Mouse (Mus musculus) kidney, embryonic 16.5 days (tissue): ENCODE data around the gene Rbm26. TPM values are rescaled to one million over a fixed set of nuclear protein-coding genes. Genes with fewer than 3 reads are reported as not detected.

Source experiments
- ATAC-seq: fragments of 200-750 bp; cut with Nextera tagmentation; 2 replicates; pipeline ENCODE4 v1.8.0; 2017; ENCODE audit warnings: moderate TSS enrichment; ENCODE audit not compliant: low FRiP score, low TSS enrichment
- H3K27ac ChIP-seq: fragments of 300-500 bp; sonication (generic); 2 replicates; pipeline ENCODE4 v1.5.1; 2014; ENCODE audit warnings: low read length
- H3K27me3 ChIP-seq: fragments of 300-500 bp; sonication (generic); 2 replicates; pipeline ENCODE4 v1.6.1; 2014; ENCODE audit warnings: low read length, control low read depth, mixed read lengths; ENCODE audit not compliant: insufficient read depth
- H3K36me3 ChIP-seq: fragments of 300-500 bp; sonication (generic); 2 replicates; pipeline ENCODE4 v1.6.1; 2014; ENCODE audit warnings: low read length, control low read depth, mixed read lengths; ENCODE audit not compliant: insufficient read depth
- H3K4me1 ChIP-seq: fragments of 300-500 bp; sonication (generic); 2 replicates; pipeline ENCODE4 v1.6.1; 2014; ENCODE audit warnings: low read length, control low read depth, mixed read lengths; ENCODE audit not compliant: insufficient read depth
- H3K4me2 ChIP-seq: fragments of 300-500 bp; sonication (generic); replicated peaks from 2 replicates; pipeline ENCODE4 v1.6.1; 2014; ENCODE audit warnings: low read depth, low read length
- H3K4me3 ChIP-seq: fragments of 300-500 bp; sonication (generic); 2 replicates; pipeline ENCODE4 v1.5.1; 2014; ENCODE audit warnings: mild to moderate bottlenecking, low read length
- H3K9ac ChIP-seq: fragments of 300-500 bp; sonication (generic); replicated peaks from 2 replicates; pipeline ENCODE4 v1.6.1; 2014; ENCODE audit warnings: low read length
- H3K9me3 ChIP-seq: fragments of 300-500 bp; sonication (generic); 2 replicates; pipeline ENCODE4 v1.6.1; 2016; ENCODE audit warnings: low read length, control low read depth
- WGBS: fragments of 180-500 bp; shearing (Covaris S2); extraction: QIAGEN DNeasy Blood & Tissue Kit; methylation state at CpG from one replicate; pipeline ENCODE4 v1.1.7; 2014; 5-methylcytosine and 5-hydroxymethylcytosine counted together
- polyA plus RNA-seq: library from polyadenylated mRNA; unstranded; fragments of >200 nt; fragmentation: Nextera tagmentation; extraction: Ambion mirVana; gene quantifications from 2 replicates; pipeline ENCODE4 v1.2.1, GENCODE M21; 2015

Gene Rbm26
- polyA plus RNA-seq, 1 experiment from 2014 or later: 25.5 TPM

- H3K27me3 ChIP-seq: no peaks in the 10 kb centered on the region
Observed at GRCm38 (mm10) chr14:105176381-105177168, 552 bp downstream of the Rbm26 start.

GRCm38 (mm10) chr14:105167181-105167580, 9.9 kb downstream of the Rbm26 start:
- WGBS: 84% methylated on average over 1 of the region's 1 CpGs
- Histone ChIP-seq H3K36me3 (no peaks in the 10 kb centered on the region), H3K27ac (no peak overlapping the region), H3K27me3 (no peaks in the 10 kb centered on the region), H3K4me3 (no peak overlapping the region), H3K4me1 (peaks cover 12% of the 10 kb centered on the region), H3K9ac (no peak overlapping the region), H3K9me3 (no peaks in the 10 kb centered on the region), H3K4me2 (no peak overlapping the region)
- no peak for ATAC-seq

More at GRCm38 (mm10) chr14:105176381-105177168, 552 bp downstream of the Rbm26 start:
- peak; percentile 82 for ATAC-seq
- peak overlapping the region; percentile 94 for H3K9ac ChIP-seq
- under 1% methylated on average over 62 of the region's 74 CpGs for WGBS
- peak overlapping the region; percentile 86 for H3K4me2 ChIP-seq
- no peaks in the 10 kb centered on the region for H3K9me3 ChIP-seq
- peak overlapping the region; percentile 86 for H3K4me3 ChIP-seq
- peak overlapping the region; percentile 97 for H3K27ac ChIP-seq
- peaks cover 17% of the 10 kb centered on the region for H3K4me1 ChIP-seq
- H3K36me3 ChIP-seq: no peaks in the 10 kb centered on the region

GRCm38 (mm10) chr14:105164793-105165192, 12.3 kb downstream of the Rbm26 start:
- WGBS: 75% methylated on average over 4 of the region's 4 CpGs
- H3K4me1 ChIP-seq: peaks cover 9% of the 10 kb centered on the region
- H3K4me2 ChIP-seq: no peak overlapping the region
- no peak overlapping the region for H3K27ac ChIP-seq
- no peaks in the 10 kb centered on the region for H3K36me3 ChIP-seq
- H3K4me3 ChIP-seq: no peak overlapping the region
- no peaks in the 10 kb centered on the region for H3K27me3 ChIP-seq
- ATAC-seq: no peak
- no peaks in the 10 kb centered on the region for H3K9me3 ChIP-seq
- no peak overlapping the region for H3K9ac ChIP-seq

GRCm38 (mm10) chr14:105161334-105161733, 15.8 kb downstream of the Rbm26 start:
- ATAC-seq: no peak
- no peak overlapping the region for H3K27ac ChIP-seq
- H3K36me3 ChIP-seq: peaks cover 9% of the 10 kb centered on the region; the same call in 1 of the 2 replicates
- no peaks in the 10 kb centered on the region for H3K27me3 ChIP-seq
- H3K4me1 ChIP-seq: peaks cover 5% of the 10 kb centered on the region; the same call in 1 of the 2 replicates
- H3K9ac ChIP-seq: no peak overlapping the region
- WGBS: 95% methylated on average over 1 of the region's 1 CpGs
- no peak overlapping the region for H3K4me2 ChIP-seq
- no peak overlapping the region for H3K4me3 ChIP-seq
- no peaks in the 10 kb centered on the region for H3K9me3 ChIP-seq

- no peak overlapping the region for H3K4me2 ChIP-seq
- no peak overlapping the region for H3K4me3 ChIP-seq
- H3K27me3 ChIP-seq: no peaks in the 10 kb centered on the region
- no peak overlapping the region for H3K27ac ChIP-seq
- no peaks in the 10 kb centered on the region for H3K9me3 ChIP-seq
- 8% methylated on average over 2 of the region's 2 CpGs for WGBS
- H3K9ac ChIP-seq: no peak overlapping the region
- peaks cover 5% of the 10 kb centered on the region; the same call in 1 of the 2 replicates for H3K4me1 ChIP-seq
- H3K36me3 ChIP-seq: peaks cover 9% of the 10 kb centered on the region; the same call in 1 of the 2 replicates
- 0 out of 2 replicates have a peak, but pooled peaks have one; percentile 23 for ATAC-seq
Observed at GRCm38 (mm10) chr14:105158526-105158925, 18.6 kb downstream of the Rbm26 start.

DNA sequence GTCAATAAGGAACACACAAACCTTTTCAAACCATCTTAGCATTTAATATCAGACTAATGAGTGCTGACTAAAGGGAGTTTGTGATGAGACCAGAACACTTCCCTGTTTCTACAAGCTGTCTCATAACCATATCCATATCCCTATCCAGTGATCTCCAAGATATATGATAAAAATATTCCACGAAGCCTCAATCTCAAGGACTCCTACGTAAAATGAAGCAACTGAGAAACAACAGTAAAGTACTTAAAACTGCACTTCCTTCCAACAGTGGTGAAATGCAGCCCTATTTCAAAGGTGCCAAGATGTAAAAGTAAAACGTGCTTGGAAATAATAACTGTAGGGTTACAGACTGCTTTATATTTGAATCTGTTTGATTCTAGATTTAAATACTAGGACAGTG, 43.1 kb downstream of the Rbm26 start:
- no peak overlapping the region for H3K27ac ChIP-seq
- no peak overlapping the region for H3K9ac ChIP-seq
- WGBS: 95% methylated on average over 3 of the region's 3 CpGs
- H3K27me3 ChIP-seq: no peaks in the 10 kb centered on the region
- no peak for ATAC-seq
- no peak overlapping the region for H3K4me2 ChIP-seq
- H3K4me3 ChIP-seq: no peak overlapping the region
- H3K4me1 ChIP-seq: no peaks in the 10 kb centered on the region
- H3K9me3 ChIP-seq: no peaks in the 10 kb centered on the region
- peaks cover 15% of the 10 kb centered on the region; the same call in 1 of the 2 replicates for H3K36me3 ChIP-seq

DNA sequence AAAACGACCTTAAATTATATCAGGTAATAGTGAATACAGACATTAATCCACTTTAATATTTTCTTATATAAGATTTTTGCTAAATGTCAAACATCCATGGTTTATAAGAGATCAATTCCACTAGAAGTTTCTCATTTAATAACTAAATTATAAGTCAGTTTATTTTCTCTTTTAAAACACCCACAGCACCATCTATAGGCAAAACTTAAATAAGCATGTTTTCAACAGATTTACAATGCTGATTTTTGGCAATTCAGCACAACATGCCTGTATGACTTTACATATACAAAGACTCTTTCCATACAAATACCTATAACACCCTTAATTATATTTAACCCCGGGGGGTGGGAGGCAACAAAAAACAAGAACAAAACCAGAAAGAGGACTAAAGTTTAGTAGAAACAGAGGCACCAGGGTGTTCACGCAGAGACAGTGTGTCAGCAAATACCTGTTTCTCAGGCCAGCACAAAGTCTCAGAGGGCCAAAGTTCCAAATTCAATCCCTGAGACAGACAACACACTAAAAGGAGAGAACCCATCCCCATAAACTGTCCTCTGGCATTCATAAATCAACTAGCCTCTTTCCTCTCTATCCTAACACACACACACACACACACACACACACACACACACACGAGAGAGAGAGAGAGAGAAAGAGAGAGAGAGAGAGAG, 49.3 kb downstream of the Rbm26 start:
- Histone ChIP-seq H3K9me3 (no peaks in the 10 kb centered on the region), H3K4me1 (no peaks in the 10 kb centered on the region), H3K27ac (no peak overlapping the region), H3K27me3 (no peaks in the 10 kb centered on the region), H3K4me2 (no peak overlapping the region), H3K9ac (no peak overlapping the region), H3K4me3 (no peak overlapping the region), H3K36me3 (peaks cover 15% of the 10 kb centered on the region; the same call in 1 of the 2 replicates)
- ATAC-seq: 0 out of 2 replicates have a peak, but pooled peaks have one; percentile 35
- WGBS: 88% methylated on average over 4 of the region's 4 CpGs

DNA sequence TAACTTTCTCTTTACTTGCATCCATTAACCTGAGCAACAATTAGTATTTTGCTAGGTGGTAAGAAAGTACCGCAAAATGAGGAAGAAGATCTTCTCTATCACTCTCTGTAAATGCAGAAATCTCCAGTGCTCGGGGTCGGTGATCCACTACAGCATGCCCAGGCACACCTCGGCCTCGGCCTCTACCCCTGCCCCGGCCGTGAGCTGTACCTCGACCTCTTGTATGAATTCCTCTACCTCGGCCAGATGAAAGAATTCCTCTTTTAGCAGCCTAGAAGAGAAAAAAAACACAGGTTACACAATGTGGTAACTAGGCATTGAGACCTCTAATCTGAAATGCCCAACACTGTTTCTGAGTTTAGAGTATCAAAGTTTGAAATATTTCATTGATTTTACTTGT, 52.6 kb downstream of the Rbm26 start:
- Histone ChIP-seq H3K36me3 (peaks cover 21% of the 10 kb centered on the region), H3K4me2 (no peak overlapping the region), H3K9me3 (no peaks in the 10 kb centered on the region), H3K4me3 (no peak overlapping the region), H3K27ac (no peak overlapping the region), H3K9ac (no peak overlapping the region), H3K4me1 (no peaks in the 10 kb centered on the region), H3K27me3 (no peaks in the 10 kb centered on the region)
- WGBS: 92% methylated on average over 9 of the region's 9 CpGs
- no peak for ATAC-seq

GRCm38 (mm10) chr14:105115402-105115801, 61.7 kb downstream of the Rbm26 start:
- whole genome bisulfite sequencing: 35% methylated on average over 2 of the region's 2 CpGs
- no peak overlapping the region for H3K4me3 ChIP-seq
- H3K36me3 ChIP-seq: peaks cover 13% of the 10 kb centered on the region
- no peak overlapping the region for H3K4me2 ChIP-seq
- no peaks in the 10 kb centered on the region for H3K4me1 ChIP-seq
- no peak overlapping the region for H3K9ac ChIP-seq
- peak; percentile 90 for ATAC-seq
- H3K27me3 ChIP-seq: no peaks in the 10 kb centered on the region
- H3K27ac ChIP-seq: no peak overlapping the region
- no peaks in the 10 kb centered on the region for H3K9me3 ChIP-seq

DNA sequence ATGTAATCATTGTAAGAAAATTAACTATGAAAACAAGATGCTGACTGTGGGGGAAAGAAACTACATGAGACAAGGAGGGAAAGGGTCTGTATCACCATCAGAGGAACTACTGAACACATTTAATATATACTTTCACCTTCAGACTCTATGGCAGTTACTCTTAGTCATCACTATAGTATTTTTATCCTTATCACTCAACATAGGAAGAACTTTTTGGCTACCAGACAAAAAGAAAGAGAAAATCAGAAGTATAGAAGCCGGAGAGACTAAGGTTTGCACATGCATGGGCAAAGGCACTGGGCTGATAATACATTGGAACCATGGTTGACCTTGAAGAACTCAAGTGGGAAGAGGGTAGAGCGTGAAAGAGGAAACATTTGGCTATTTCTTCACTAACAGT, 70.9 kb downstream of the Rbm26 start:
- H3K27me3 ChIP-seq: no peaks in the 10 kb centered on the region
- no peaks in the 10 kb centered on the region for H3K9me3 ChIP-seq
- no peak overlapping the region for H3K9ac ChIP-seq
- no peaks in the 10 kb centered on the region for H3K4me1 ChIP-seq
- no peak for ATAC-seq
- H3K4me3 ChIP-seq: no peak overlapping the region
- no peak overlapping the region for H3K27ac ChIP-seq
- H3K4me2 ChIP-seq: no peak overlapping the region
- 99% methylated on average over 2 of the region's 2 CpGs for WGBS
- peaks cover 3% of the 10 kb centered on the region; the same call in 1 of the 2 replicates for H3K36me3 ChIP-seq
